Mouse (Mus musculus) lung, adult 2 months (tissue): ENCODE measurements at regions not wholly inside any gene's neighbourhood (a gene's known extent, or its start where the extent isn't known, plus 50 kb on each side); places are given as distances from the start of the nearest gene placed in this dataset.

Source experiments
- DNase-seq: peaks from one replicate; pipeline ENCODE4 v3.0.0; 2022
- H3K4me1 ChIP-seq: fragments of 200-500 bp; 2 replicates; pipeline ENCODE4 v1.6.1; 2011; ENCODE audit warnings: low read length; ENCODE audit not compliant: control insufficient read depth, insufficient read depth
- H3K4me3 ChIP-seq: fragments of 200-500 bp; replicated peaks from 2 replicates; pipeline ENCODE3; 2011; ENCODE audit warnings: low read depth, mild to moderate bottlenecking, control low read depth, low read length; ENCODE audit errors: extremely low read depth
- CTCF ChIP-seq: fragments of 200-500 bp; IDR thresholded peaks from 2 replicates; pipeline ENCODE4 v1.5.1; 2011; ENCODE audit warnings: mild to moderate bottlenecking, low read length, control low read depth; ENCODE audit not compliant: insufficient read depth
- POLR2A ChIP-seq: fragments of 200-500 bp; IDR thresholded peaks from 2 replicates; pipeline ENCODE4 v1.6.1; 2011; ENCODE audit warnings: low read depth, mild to moderate bottlenecking, control low read depth, low read length, borderline replicate concordance; ENCODE audit errors: extremely low read depth
- WGBS: fragments of 180-500 bp; shearing (Covaris S2); methylation state at CpG from one replicate; pipeline ENCODE4 v1.1.7; 2018; 5-methylcytosine and 5-hydroxymethylcytosine counted together

GRCm38 (mm10) chrX:99330386-99330785, 140.7 kb downstream of the Pja1 start:
- TF ChIP-seq POLR2A (no peak), CTCF (no peak)
- WGBS, result 91% methylated on average over 8 of the region's 8 CpGs
- Histone ChIP-seq H3K4me1 (peaks cover 4% of the 10 kb centered on the region), H3K4me3 (no peak overlapping the region)
- DNase-seq, result no peak

DNA sequence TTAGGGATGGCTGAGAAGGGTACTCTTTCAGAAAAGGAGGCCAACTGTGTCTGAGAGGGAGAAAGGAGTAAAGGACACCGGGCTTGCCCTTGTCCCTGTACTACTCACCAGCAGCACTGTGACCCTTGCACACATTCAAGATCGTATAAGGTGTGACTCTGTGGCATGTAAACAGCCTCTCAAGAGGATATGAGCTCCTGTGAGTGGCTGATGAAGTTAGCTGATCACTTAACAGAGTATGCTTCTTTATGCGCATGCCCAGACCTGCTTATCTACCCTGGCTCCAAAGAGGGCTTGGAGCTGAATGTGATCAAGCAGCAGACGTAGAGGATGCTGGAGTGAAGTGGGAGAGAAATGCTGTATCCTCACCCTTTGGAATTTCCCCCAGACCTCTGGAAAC, 142.5 kb downstream of the Pja1 start:
- 63% methylated on average over 4 of the region's 4 CpGs for WGBS
- DNase-seq, result peak; percentile 10
- Histone ChIP-seq H3K4me1 (peaks cover 5% of the 10 kb centered on the region), H3K4me3 (no peak overlapping the region)
- TF ChIP-seq POLR2A, result no peak
- no peak for TF ChIP-seq CTCF

DNA sequence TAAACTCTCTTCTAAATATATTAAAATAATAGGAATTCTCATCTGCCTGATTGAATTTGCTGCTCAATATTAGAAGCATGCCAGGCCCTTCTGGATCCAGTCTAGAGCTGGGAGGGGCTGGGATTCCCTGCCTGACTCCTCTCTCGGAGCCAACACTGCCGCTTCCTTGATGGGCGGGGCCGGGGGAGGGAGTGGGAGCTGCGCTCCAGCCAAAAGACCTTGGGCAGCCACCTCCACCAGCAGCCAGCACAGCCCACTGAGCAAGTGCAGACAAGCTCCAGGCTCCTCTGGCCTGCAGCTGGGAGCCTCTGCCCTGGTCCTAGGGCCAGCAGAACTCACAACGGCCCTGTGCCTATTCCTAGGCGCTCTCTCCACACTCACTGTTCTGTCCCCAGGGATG, 144.9 kb downstream of the Pja1 start:
- TF ChIP-seq CTCF (no peak), POLR2A (no peak)
- peak; percentile 20 for DNase-seq
- 47% methylated on average over 7 of the region's 7 CpGs for WGBS
- Histone ChIP-seq H3K4me1 (peaks cover 5% of the 10 kb centered on the region), H3K4me3 (no peak overlapping the region)

DNA sequence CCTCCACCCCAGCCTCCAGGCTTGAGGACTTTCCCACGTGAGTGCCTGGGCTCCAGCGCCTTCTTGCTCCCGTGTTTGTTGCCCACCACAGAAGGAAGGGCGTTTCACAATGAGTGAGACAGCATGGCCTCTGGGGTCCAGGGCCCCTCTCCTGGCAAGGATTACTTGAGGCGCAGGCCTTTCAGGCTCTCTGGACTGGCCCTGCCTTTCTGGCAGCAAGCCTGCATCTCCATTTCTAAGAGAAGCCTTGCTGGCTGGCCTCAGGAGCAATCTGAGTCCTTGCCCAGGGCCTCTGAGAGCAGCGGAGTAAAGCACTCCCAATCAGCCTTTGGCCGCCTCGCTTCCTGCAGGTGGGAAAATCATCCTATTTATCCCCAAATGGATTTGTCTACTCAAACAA, 145.6 kb downstream of the Pja1 start:
- TF ChIP-seq CTCF (no peak), POLR2A (no peak)
- H3K4me1 ChIP-seq, result peaks cover 5% of the 10 kb centered on the region
- WGBS, result 58% methylated on average over 8 of the region's 8 CpGs
- DNase-seq, result peak; percentile 33
- H3K4me3 ChIP-seq, result no peak overlapping the region

- WGBS, result 52% methylated on average over 6 of the region's 6 CpGs
- H3K4me1 ChIP-seq, result peaks cover 7% of the 10 kb centered on the region
- H3K4me3 ChIP-seq, result no peak overlapping the region
- no peak for DNase-seq
- TF ChIP-seq POLR2A, result no peak
- no peak for TF ChIP-seq CTCF
Measured at GRCm38 (mm10) chrX:99324546-99325170, 146.4 kb downstream of the Pja1 start.

- DNase-seq, result no peak
- no peak overlapping the region for H3K4me3 ChIP-seq
- H3K4me1 ChIP-seq, result peaks cover 2% of the 10 kb centered on the region
- no peak for TF ChIP-seq CTCF
- TF ChIP-seq POLR2A, result no peak
- WGBS, result 71% methylated on average over 7 of the region's 7 CpGs
Measured at GRCm38 (mm10) chrX:99319791-99320190, 151.3 kb downstream of the Pja1 start.

GRCm38 (mm10) chrX:99319163-99319562, 151.9 kb downstream of the Pja1 start:
- H3K4me3 ChIP-seq, result no peak overlapping the region
- DNase-seq, result no peak
- 59% methylated on average over 6 of the region's 6 CpGs for WGBS
- TF ChIP-seq CTCF (no peak), POLR2A (no peak)
- H3K4me1 ChIP-seq, result peaks cover 2% of the 10 kb centered on the region

DNA sequence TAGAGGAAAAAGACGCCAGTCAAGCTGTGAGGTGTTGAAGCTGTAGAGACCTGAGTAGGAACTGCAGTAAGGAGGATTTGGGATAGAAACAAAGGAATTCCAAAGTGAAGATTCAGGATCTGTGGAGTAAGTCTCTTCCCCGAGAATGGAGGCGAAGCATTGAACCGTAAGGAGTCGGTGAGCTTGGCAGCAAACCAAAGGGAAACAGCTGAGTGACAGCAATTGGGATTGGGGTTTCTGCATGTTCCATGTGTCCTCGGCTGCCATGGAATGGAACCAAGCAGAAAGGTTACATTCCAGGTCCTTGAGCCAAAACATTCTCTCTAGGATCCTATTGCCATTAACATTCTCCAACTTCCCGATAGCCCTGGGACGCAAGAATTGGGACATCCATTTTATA, 152.9 kb downstream of the Pja1 start:
- TF ChIP-seq CTCF, result no peak
- no peak overlapping the region for H3K4me3 ChIP-seq
- WGBS, result 79% methylated on average over 8 of the region's 8 CpGs
- no peak for DNase-seq
- H3K4me1 ChIP-seq, result peaks cover 2% of the 10 kb centered on the region

GRCm38 (mm10) chrX:99317736-99318135, 153.3 kb downstream of the Pja1 start:
- Histone ChIP-seq H3K4me3 (no peak overlapping the region), H3K4me1 (peaks cover 2% of the 10 kb centered on the region)
- no peak for TF ChIP-seq CTCF
- TF ChIP-seq POLR2A, result no peak
- 85% methylated on average over 10 of the region's 10 CpGs for WGBS
- DNase-seq, result no peak

DNA sequence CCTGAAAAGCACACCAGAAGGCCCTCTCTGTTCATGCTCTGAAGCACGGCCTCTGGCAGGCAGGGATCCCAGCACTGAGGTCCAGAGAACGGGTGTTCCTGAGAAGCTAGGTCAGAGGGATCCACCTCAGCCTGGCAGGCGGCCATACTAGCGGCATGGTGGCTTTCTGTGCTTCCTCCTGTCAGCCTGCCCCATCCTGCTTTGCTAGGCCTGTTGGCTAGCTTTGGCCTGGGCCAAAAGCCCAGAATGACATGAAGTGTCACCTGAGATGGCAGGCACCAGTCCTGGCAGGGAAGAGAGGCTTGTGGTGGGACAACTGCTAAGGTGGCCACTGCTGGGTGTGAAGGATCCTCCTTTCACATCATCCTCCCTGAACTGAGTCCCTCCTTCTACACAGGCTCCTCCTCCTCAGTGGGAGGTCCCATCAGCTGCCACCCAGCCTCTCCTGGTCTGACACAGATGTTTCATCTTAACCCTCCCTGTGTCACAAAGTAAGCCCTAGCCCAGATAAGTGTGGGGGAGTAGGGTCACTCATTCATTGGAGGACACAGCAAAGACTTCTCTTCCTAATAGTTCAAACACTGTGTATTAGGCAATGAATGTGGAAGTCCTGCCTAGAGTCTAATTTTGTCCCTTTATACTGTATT, 154.5 kb downstream of the Pja1 start:
- 61% methylated on average over 4 of the region's 4 CpGs for WGBS
- peaks cover 2% of the 10 kb centered on the region for H3K4me1 ChIP-seq
- no peak overlapping the region for H3K4me3 ChIP-seq
- TF ChIP-seq CTCF (no peak), POLR2A (no peak)
- no peak for DNase-seq
